Mouse (Mus musculus) embryonic facial prominence, embryonic 14.5 days (tissue): ENCODE data around the gene Dcun1d4. TPM values are rescaled to one million over a fixed set of nuclear protein-coding genes. Genes with fewer than 3 reads are reported as not detected.
A peak's percentile ranks its signal among the peaks of the same experiment; 100 is the strongest.
"Not testable (repeated sequence)": the region's sequence is repeated elsewhere in the genome, so short reads cannot be mapped to it uniquely, and the experiment has no call there.

ENCODE experiments used
- ATAC-seq: fragments of 200-750 bp; cut with Nextera tagmentation; 2 replicates; pipeline ENCODE4 v1.8.0; 2017; ENCODE audit warnings: low read depth, moderate number of reproducible peaks, moderate TSS enrichment
- DNase-seq: peaks from one replicate; pipeline ENCODE4 v3.0.0-alpha.2; 2015; ENCODE audit warnings: low spot score
- H3K27ac ChIP-seq: fragments of 300-500 bp; sonication (generic); replicated peaks from 2 replicates; pipeline ENCODE4 v1.5.1; 2014; ENCODE audit warnings: low read depth, mild to moderate bottlenecking, low read length, moderate library complexity
- H3K27me3 ChIP-seq: fragments of 300-500 bp; sonication (generic); replicated peaks from 2 replicates; pipeline ENCODE4 v1.6.1; 2014; ENCODE audit warnings: low read length; ENCODE audit not compliant: control insufficient read depth, insufficient read depth
- H3K36me3 ChIP-seq: fragments of 300-500 bp; sonication (generic); 2 replicates; pipeline ENCODE4 v1.6.1; 2014; ENCODE audit warnings: low read length, mixed read lengths; ENCODE audit not compliant: control insufficient read depth, insufficient read depth
- H3K4me1 ChIP-seq: fragments of 300-500 bp; sonication (generic); 2 replicates; pipeline ENCODE4 v1.6.1; 2014; ENCODE audit warnings: antibody characterized with exemption, low read length; ENCODE audit not compliant: control insufficient read depth, insufficient read depth
- H3K4me2 ChIP-seq: fragments of 300-500 bp; sonication (generic); 2 replicates; pipeline ENCODE4 v1.6.1; 2014; ENCODE audit warnings: low read depth, mild to moderate bottlenecking, low read length, moderate library complexity, mixed read lengths
- H3K4me3 ChIP-seq: fragments of 300-500 bp; sonication (generic); 2 replicates; pipeline ENCODE4 v1.5.1; 2014; ENCODE audit warnings: low read depth, mild to moderate bottlenecking, low read length
- H3K9ac ChIP-seq: fragments of 300-500 bp; sonication (generic); 2 replicates; pipeline ENCODE4 v1.6.1; 2014; ENCODE audit warnings: low read depth, mild to moderate bottlenecking, low read length, moderate library complexity, mixed read lengths
- H3K9me3 ChIP-seq: fragments of 300-500 bp; sonication (generic); 2 replicates; pipeline ENCODE4 v1.6.1; 2016; ENCODE audit warnings: low read length; ENCODE audit not compliant: control insufficient read depth
- WGBS: fragments of 180-500 bp; shearing (Covaris S2); extraction: QIAGEN DNeasy Blood & Tissue Kit; methylation state at CpG from one replicate; pipeline ENCODE4 v1.1.7; 2014; 5-methylcytosine and 5-hydroxymethylcytosine counted together
- polyA plus RNA-seq: library from polyadenylated mRNA; unstranded; fragments of >200 nt; fragmentation: Nextera tagmentation; extraction: Ambion mirVana; gene quantifications from 2 replicates; pipeline ENCODE4 v1.2.1, GENCODE M21; 2014

Dcun1d4 gene
- polyA plus RNA-seq, 1 experiment from 2014 or later = 26.4 TPM

- H3K4me2 ChIP-seq = no peak overlapping the region
- WGBS = 85% methylated on average over 3 of the region's 3 CpGs
- no peak for ATAC-seq
- H3K4me1 ChIP-seq = no peaks in the 10 kb centered on the region
- no peak overlapping the region for H3K27ac ChIP-seq
- H3K27me3 ChIP-seq = no peaks in the 10 kb centered on the region
- no peak for DNase-seq
- H3K9me3 ChIP-seq = no peaks in the 10 kb centered on the region
- H3K9ac ChIP-seq = no peak overlapping the region
- no peak overlapping the region for H3K4me3 ChIP-seq
- H3K36me3 ChIP-seq = no peaks in the 10 kb centered on the region
These were observed 97.3 kb downstream of the Dcun1d4 start for GRCm38 (mm10) chr5:73578131-73578530.

DNA sequence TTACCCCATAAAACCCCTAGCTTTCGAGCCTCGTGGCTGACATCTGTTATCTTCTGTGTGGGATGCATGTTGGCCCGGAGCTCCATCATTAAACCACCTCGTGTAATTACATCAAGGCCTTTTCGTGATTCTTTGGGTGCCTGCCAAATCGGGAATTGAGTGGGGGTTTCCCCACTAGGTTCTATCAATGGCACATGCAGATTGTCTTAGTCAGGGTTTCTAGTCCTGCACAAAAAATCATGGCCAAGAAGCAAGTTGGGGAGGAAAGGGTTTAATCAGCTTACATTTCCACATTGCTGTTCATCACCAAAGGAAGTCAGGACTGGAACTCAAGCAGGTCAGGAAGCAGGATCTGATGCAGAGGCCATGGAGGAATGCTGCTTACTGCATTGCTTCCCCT, 103.2 kb downstream of the Dcun1d4 start:
- DNase-seq, H3K4me2 ChIP-seq, ATAC-seq, H3K4me1 ChIP-seq, H3K9me3 ChIP-seq, H3K9ac ChIP-seq, H3K27ac ChIP-seq, H3K36me3 ChIP-seq, H3K27me3 ChIP-seq, H3K4me3 ChIP-seq: not testable (repeated sequence)
- 72% methylated on average over 6 of the region's 6 CpGs for WGBS

- Histone ChIP-seq H3K9ac (no peak overlapping the region), H3K27me3 (no peaks in the 10 kb centered on the region), H3K36me3 (no peaks in the 10 kb centered on the region), H3K27ac (peak overlapping the region; percentile 4; the same call in 1 of the 2 replicates), H3K4me3 (no peak overlapping the region), H3K4me1 (no peaks in the 10 kb centered on the region; the same call in 1 of the 2 replicates), H3K4me2 (no peak overlapping the region), H3K9me3 (no peaks in the 10 kb centered on the region)
- no peak for DNase-seq
- ATAC-seq = no peak
- 20% methylated on average over 7 of the region's 7 CpGs for WGBS
These were observed 104.7 kb downstream of the Dcun1d4 start for GRCm38 (mm10) chr5:73585212-73586115.

DNA sequence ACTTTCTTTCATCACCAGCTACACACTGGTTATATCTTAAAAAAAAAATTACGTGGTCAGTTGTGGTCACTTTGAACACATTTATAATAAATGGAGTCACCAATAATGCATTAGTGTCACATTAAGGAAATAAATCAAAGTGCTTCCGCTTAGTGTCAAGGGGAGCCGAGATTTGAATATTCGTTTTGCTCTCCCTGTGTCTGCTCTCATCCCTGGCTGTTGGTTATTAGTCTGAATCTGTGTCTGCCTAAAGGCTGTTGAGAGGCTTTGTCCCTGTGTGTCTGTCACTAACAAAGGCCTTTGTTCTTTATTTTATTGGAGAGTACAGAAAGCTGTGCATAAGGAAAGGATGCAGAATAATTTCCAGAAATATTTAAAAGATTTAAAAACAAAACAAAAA, 105.8 kb downstream of the Dcun1d4 start:
- Histone ChIP-seq H3K36me3 (no peaks in the 10 kb centered on the region), H3K4me3 (no peak overlapping the region), H3K4me2 (no peak overlapping the region), H3K4me1 (no peaks in the 10 kb centered on the region; the same call in 1 of the 2 replicates), H3K27me3 (no peaks in the 10 kb centered on the region), H3K9me3 (no peaks in the 10 kb centered on the region), H3K27ac (no peak overlapping the region), H3K9ac (no peak overlapping the region)
- no peak for DNase-seq
- 75% methylated on average over 4 of the region's 4 CpGs for WGBS
- no peak for ATAC-seq

GRCm38 (mm10) chr5:73587119-73587518, 106.3 kb downstream of the Dcun1d4 start:
- 72% methylated on average over 3 of the region's 3 CpGs for WGBS

GRCm38 (mm10) chr5:73598943-73599695, 118.3 kb downstream of the Dcun1d4 start:
- Histone ChIP-seq H3K9ac (no peak overlapping the region), H3K4me2 (no peak overlapping the region), H3K9me3 (no peaks in the 10 kb centered on the region), H3K27ac (no peak overlapping the region), H3K4me3 (no peak overlapping the region), H3K4me1 (no peaks in the 10 kb centered on the region), H3K27me3 (no peaks in the 10 kb centered on the region), H3K36me3 (no peaks in the 10 kb centered on the region)
- DNase-seq = peak; percentile 11
- peak; percentile 30; the same call in 1 of the 2 replicates for ATAC-seq
- 59% methylated on average over 5 of the region's 5 CpGs for WGBS

More at GRCm38 (mm10) chr5:73587119-73587518, 106.3 kb downstream of the Dcun1d4 start:
- Histone ChIP-seq H3K4me1 (no peaks in the 10 kb centered on the region; the same call in 1 of the 2 replicates), H3K27ac (no peak overlapping the region), H3K36me3 (no peaks in the 10 kb centered on the region), H3K27me3 (no peaks in the 10 kb centered on the region), H3K4me3 (no peak overlapping the region), H3K4me2 (no peak overlapping the region), H3K9me3 (no peaks in the 10 kb centered on the region), H3K9ac (no peak overlapping the region)
- no peak for DNase-seq
- ATAC-seq = no peak

DNA sequence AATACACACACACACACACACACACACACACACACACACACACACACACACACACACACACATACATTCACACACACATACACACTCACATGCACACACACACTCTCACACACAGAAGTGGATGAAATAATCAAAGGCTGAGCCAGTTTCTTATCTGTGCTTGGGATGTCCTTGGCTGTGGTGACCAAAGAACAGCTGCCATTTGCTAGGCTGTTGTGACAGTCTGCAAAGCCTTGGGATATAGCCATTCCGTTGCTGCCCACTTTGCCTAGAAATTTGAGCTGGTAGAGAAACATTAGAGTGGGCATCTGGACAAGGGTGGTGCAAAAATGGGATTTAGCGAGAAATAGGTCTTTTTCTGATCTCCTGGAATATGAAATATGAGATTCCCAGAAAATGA, 119.2 kb downstream of the Dcun1d4 start:
- 55% methylated on average over 2 of the region's 2 CpGs for WGBS
- no peak overlapping the region for H3K4me3 ChIP-seq
- H3K36me3 ChIP-seq = no peaks in the 10 kb centered on the region
- H3K27ac ChIP-seq = no peak overlapping the region
- no peaks in the 10 kb centered on the region for H3K9me3 ChIP-seq
- H3K4me2 ChIP-seq = no peak overlapping the region
- DNase-seq (peak; percentile 9), ATAC-seq (no peak)
- no peaks in the 10 kb centered on the region for H3K4me1 ChIP-seq
- no peak overlapping the region for H3K9ac ChIP-seq
- no peaks in the 10 kb centered on the region for H3K27me3 ChIP-seq

DNA sequence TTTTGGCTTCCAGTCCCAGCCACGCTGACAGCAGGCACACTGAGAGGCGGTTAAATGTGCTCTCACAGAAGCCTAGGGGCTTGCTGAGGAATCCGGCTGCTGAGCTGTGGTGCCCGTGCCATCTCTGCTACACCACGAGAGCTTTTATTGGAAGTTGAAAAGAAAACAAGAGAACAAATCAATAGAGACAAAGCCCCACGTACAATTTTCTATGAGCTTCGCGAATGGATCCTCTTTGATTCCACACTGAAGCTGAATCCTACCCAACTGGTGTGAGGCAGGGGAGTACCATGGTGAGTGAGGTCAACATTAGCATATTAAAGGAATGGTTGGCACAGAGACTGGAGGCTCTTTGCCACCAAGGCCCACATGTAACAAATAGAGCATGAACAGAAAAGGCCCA, 120.6 kb downstream of the Dcun1d4 start:
- H3K36me3 ChIP-seq = no peaks in the 10 kb centered on the region
- H3K4me2 ChIP-seq = no peak overlapping the region
- no peaks in the 10 kb centered on the region for H3K4me1 ChIP-seq
- ATAC-seq = no peak
- no peak overlapping the region for H3K4me3 ChIP-seq
- no peak overlapping the region for H3K9ac ChIP-seq
- H3K27me3 ChIP-seq = no peaks in the 10 kb centered on the region
- no peak overlapping the region for H3K27ac ChIP-seq
- DNase-seq = no peak
- H3K9me3 ChIP-seq = no peaks in the 10 kb centered on the region
- 64% methylated on average over 8 of the region's 8 CpGs for WGBS
